Mouse (Mus musculus) mature B cell (primary cell): ENCODE results near the gene Cwc27.

Experiments
- in situ Hi-C: fragments of 300-500 bp; cut with MboI; formaldehyde crosslinking; loops from 2 replicates; pipeline ENCODE4 v1.14.3; 2019

Cwc27 gene

DNA sequence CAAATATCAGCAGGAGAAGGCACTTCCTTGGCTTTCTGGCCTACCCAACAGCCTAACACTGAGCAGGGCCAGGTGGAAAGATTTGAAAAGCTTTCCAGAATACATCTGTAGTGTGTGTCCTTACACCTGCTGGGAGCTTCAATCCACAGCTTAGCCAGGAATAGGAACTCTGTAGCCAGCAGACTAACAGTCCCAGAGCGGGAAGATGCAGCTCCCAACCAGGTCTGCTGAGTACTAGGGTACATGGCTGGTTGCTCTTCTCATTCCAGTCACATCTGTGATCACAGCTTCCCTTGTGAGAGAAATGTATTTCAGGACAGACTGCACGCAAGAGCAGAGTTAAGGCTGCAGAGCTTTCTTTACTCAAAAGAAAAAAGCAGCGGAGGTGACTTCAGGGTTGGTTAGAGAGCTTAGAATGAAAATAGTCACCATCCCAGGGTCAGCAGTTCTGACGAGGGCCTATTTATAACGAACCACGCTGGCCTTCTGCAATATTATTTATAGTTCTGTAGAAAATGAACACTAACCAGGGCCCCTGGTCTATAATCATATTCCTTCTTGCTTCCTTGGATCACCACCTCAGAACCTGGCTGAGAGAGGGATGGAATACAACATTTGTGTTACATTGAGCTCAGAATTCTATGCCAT, 171.0 kb downstream of the Cwc27 start:
- in situ Hi-C loops, result no loop called here

DNA sequence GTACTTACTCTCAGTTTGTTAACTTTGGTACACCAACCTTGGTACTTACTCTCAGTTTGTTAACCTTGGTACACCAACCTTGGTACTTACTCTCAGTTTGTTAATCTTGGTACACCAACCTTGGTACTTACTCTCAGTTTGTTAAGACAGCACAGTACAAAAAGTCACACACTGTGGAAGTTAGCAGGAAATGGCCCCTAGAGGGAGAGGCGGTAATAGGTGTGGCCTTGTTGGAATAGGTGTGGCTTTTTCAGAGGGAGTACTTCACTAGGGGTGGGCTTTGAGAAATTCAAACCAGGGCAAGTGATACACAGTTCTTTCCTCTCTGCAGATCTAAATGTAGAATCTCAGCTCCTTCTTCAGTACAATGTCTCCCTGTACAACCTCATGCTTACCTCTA, 172.8 kb downstream of the Cwc27 start:
- in situ Hi-C loops, result no loop called here

GRCm38 (mm10) chr13:104640694-104641454, 176.1 kb downstream of the Cwc27 start:
- in situ Hi-C loops, result no loop called here

- in situ Hi-C loops, result no loop called here
These were observed 178.0 kb downstream of the Cwc27 start for GRCm38 (mm10) chr13:104638988-104639387.

- in situ Hi-C loops, result no loop called here
These were observed 180.9 kb downstream of the Cwc27 start for GRCm38 (mm10) chr13:104635965-104636462.

DNA sequence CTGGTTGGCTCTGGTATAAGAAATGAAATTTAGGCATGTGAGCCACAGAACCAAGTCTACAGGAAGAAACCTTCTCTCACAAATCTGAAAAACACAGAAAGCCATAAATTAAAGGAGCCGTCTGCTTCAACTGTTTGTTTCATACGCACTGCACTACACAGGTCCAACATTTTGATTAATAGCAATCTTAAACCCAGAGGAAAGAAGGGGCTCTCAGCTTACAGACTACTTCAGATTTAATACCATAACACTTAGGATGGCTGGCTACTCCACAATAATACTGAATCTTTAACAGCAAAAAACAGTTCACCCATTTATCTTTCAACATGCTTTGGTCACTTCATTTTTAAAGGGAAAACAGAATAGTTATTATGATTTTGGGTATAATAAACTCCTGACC, 182.2 kb downstream of the Cwc27 start:
- in situ Hi-C loops, result no loop called here

GRCm38 (mm10) chr13:104632427-104633167, 184.3 kb downstream of the Cwc27 start:
- in situ Hi-C loops, result no loop called here

GRCm38 (mm10) chr13:104631621-104632205, 185.2 kb downstream of the Cwc27 start:
- in situ Hi-C loops, result no loop called here

DNA sequence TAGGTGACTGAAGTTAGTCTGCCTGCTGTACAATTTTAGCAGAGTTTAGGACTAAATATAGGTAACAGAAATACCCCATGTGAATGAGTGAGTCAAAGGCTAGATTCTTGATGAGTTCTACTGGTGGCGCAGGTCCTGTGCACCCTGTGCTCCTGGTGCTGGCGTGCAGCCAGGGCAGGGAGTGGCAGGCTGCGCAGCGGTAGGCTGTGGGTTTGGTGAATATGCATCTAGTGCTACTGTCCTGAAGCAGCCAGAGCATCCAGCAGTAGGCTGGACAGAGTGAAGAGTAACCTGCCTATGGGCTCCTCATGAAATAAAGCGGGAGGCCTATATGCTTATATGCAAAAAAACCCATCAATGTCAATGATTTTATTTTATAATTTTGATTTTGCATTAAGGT, 186.1 kb downstream of the Cwc27 start:
- in situ Hi-C loops, result no loop called here

GRCm38 (mm10) chr13:104629621-104630020, 187.3 kb downstream of the Cwc27 start:
- in situ Hi-C loops, result no loop called here

DNA sequence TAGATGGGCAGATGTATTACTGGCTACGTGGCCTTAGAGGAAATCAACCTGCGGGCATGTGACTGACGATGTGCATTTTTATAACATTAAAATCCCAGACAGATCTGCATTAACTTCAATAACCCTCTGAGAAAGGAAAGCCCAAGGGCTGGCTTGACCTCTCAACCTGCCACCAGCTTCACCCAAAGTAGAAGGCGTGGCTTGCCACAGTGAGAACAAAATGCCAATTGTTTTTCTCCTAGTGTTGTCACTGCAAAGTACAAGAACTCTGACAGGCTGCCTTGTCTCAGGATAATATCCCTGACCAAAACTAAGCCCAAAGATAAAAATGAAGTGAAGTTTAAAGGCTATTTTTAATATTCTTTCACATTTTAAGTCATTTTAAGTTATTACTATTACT, 188.9 kb downstream of the Cwc27 start:
- in situ Hi-C loops, result no loop called here

DNA sequence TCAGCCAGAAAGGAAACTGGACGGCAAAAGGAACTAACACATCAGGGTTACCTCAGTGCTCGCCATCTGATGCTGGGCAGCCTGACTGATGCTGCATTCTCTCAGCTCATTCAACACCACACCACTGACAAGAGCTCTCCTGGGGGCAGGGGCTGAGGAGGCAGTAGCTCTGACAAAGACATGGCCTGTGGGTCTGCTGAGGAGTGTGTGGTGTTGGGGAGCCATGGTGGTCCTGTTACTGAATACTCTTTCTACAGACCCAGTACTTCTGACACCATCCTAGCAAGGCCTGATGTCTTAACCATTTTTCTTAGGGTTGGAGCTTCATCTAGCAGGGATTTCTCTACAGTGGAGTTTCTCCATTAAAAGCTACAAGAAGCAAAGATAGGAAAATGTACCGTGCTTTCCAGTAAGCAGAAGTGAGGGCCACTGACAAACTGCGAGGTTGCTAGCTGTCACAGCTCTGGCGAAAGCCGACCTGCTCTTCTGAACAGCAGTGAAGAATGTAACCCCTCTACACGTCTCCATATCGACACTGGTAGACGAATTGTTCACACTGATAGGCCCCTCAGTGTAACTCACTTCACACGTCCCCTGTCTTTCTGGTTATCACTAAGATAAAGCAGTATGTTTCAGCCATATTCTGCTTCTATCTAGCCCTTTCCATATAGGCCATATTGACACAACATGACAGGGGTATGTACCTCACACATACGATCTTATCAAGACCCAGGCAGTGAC, 189.6 kb downstream of the Cwc27 start:
- in situ Hi-C loops, result no loop called here

- in situ Hi-C loops, result no loop called here
These were observed 193.6 kb downstream of the Cwc27 start for GRCm38 (mm10) chr13:104623130-104623891.

DNA sequence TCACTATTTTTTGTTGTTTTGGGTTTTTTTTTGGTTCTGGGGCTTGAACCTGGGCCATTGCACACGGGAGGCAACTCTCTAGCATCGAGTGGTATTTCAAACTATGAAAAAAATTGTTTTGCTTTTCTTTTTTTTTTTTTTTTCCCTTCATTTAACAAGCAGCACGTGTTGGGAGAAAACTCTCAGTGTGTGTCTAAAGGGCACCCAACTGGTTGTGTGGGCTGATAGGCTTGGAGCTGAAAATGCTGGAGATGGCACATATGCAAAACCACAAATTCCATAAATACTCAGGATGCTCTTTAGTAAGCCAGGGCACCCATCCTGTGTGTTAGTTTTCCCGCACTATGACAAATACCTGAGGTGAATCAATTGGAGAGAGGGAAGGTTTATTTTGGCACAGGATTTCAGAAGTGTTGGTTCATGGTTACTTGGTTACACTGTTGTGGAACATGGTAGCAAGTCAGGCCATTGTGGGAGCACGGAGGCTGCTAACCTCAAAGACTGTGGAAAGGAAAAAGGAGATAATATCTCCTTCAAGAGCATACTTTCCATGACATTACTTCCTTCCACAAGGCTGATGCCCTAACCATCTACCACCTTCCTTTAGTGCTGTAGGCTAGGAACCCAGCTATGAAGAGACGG, 194.7 kb downstream of the Cwc27 start:
- in situ Hi-C loops, result no loop called here

- in situ Hi-C loops, result no loop called here
These were observed 196.5 kb downstream of the Cwc27 start for GRCm38 (mm10) chr13:104620423-104620822.

GRCm38 (mm10) chr13:104619503-104620288, 197.2 kb downstream of the Cwc27 start:
- in situ Hi-C loops, result no loop called here

- in situ Hi-C loops, result no loop called here
These were observed 199.7 kb downstream of the Cwc27 start for GRCm38 (mm10) chr13:104617201-104617600.

- in situ Hi-C loops, result no loop called here
These were observed 200.7 kb downstream of the Cwc27 start for GRCm38 (mm10) chr13:104615999-104616810.

DNA sequence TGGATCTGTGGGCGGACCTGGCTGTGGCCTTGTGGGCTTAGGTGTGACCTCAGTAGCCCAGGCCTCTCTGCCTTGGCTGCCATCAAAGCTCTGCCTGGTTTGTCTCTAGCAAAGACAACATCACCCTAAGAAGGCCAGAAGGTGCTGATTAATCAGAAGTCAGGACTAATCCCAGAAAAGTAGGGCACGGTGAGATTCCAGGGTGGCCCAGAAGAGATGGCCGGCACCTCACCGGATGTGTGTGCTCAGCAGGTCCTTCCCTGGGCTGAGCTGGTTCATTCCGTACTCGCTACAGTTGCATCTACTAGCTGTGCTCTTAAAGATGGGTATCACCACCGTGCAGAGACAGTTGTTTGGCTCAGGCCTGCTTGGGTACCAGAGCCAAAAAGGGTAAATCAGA, 201.8 kb downstream of the Cwc27 start:
- in situ Hi-C loops, result no loop called here
